Mouse (Mus musculus) cerebellum, adult 8-10 months (tissue): ENCODE results near the gene Usp16.
"Not testable (repeated sequence)": the region's sequence is repeated elsewhere in the genome, so short reads cannot be mapped to it uniquely, and the experiment has no call there.

Source experiments
- DNase-seq: peaks from one replicate; pipeline ENCODE4 v3.0.0; 2022

Gene Usp16

GRCm38 (mm10) chr16:87488605-87489004, 34.1 kb downstream of the Usp16 start:
- no peak for DNase-seq

- not testable (repeated sequence) for DNase-seq
These were observed 37.8 kb downstream of the Usp16 start for GRCm38 (mm10) chr16:87492191-87492792.

GRCm38 (mm10) chr16:87494955-87495655, 40.6 kb downstream of the Usp16 start:
- no peak for DNase-seq

- peak; percentile 95 for DNase-seq
These were observed 41.4 kb downstream of the Usp16 start, which contains the start of gene Cct8 for GRCm38 (mm10) chr16:87495716-87496447. Gene Cct8, minus strand, starts transcription at chr16:87495873.

GRCm38 (mm10) chr16:87496728-87497127, 42.2 kb downstream of the Usp16 start:
- no peak for DNase-seq

GRCm38 (mm10) chr16:87497171-87497570, 42.7 kb downstream of the Usp16 start:
- no peak for DNase-seq

GRCm38 (mm10) chr16:87499556-87499955, 45.1 kb downstream of the Usp16 start:
- no peak for DNase-seq

- no peak for DNase-seq
These were observed 47.0 kb downstream of the Usp16 start for GRCm38 (mm10) chr16:87501304-87502078.

GRCm38 (mm10) chr16:87511706-87512105, 57.2 kb downstream of the Usp16 start:
- no peak for DNase-seq

GRCm38 (mm10) chr16:87512331-87512730, 57.8 kb downstream of the Usp16 start:
- no peak for DNase-seq

GRCm38 (mm10) chr16:87524228-87524627, 69.7 kb downstream of the Usp16 start:
- no peak for DNase-seq

- no peak for DNase-seq
These were observed 73.2 kb downstream of the Usp16 start for GRCm38 (mm10) chr16:87527553-87528249.

GRCm38 (mm10) chr16:87528755-87529154, 74.3 kb downstream of the Usp16 start:
- no peak for DNase-seq
